Mouse (Mus musculus): ENCODE measurements at regions not wholly inside any gene's neighbourhood (a gene's known extent, or its start where the extent isn't known, plus 50 kb on each side); places are given as distances from the start of the nearest gene placed in this dataset.
"Not testable (repeated sequence)": the region's sequence is repeated elsewhere in the genome, so short reads cannot be mapped to it uniquely, and the experiment has no call there.

- no peak for DNase-seq (ENCODE audit: low spot score)
Observed at GRCm38 (mm10) chr4:92977761-92978160, 357.6 kb downstream of the Tusc1 start.

GRCm38 (mm10) chr4:92942068-92942707 lies 393.1 kb downstream of the Tusc1 start:
- peak; percentile 48 for DNase-seq (ENCODE audit: low spot score)

GRCm38 (mm10) chr4:92931272-92931671 lies 404.0 kb downstream of the Tusc1 start:
- DNase-seq (ENCODE audit: low spot score) = no peak

- no peak for DNase-seq (ENCODE audit: low spot score)
Observed at GRCm38 (mm10) chr4:92921386-92922040, 413.8 kb downstream of the Tusc1 start.

GRCm38 (mm10) chr4:92903468-92903867 lies 431.8 kb downstream of the Tusc1 start:
- DNase-seq (ENCODE audit: low spot score) = not testable (repeated sequence)

Measured in adipocyte (in vitro differentiated cells).